Mouse (Mus musculus) cerebellum, adult 11-12 months (tissue): Measurements from ENCODE around the gene Corin.

Source experiments
- DNase-seq: peaks from one replicate; pipeline ENCODE4 v3.0.0; 2022

The Corin gene

GRCm38 (mm10) chr5:72435085-72435484 lies 69.2 kb downstream of the Corin start:
- no peak for DNase-seq

DNA sequence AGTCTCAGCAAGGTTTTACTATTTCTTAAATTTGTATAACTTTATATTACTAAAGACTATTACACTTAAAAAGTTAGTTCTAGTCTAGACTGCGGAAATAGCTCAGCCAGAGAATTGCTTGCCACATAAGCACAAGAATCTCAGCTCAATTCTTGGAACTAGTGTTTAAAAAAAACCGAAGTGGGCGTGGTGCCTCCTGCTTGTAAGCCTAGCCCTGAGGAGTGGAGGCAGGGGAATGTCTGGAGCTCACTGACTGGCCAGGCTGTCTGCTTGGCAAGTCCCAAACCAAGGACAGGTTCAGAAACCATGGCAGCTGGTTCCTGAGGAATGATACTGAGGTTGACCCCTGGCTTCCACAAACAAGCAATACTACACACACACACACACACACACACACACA lies 72.4 kb downstream of the Corin start:
- DNase-seq, result no peak

DNA sequence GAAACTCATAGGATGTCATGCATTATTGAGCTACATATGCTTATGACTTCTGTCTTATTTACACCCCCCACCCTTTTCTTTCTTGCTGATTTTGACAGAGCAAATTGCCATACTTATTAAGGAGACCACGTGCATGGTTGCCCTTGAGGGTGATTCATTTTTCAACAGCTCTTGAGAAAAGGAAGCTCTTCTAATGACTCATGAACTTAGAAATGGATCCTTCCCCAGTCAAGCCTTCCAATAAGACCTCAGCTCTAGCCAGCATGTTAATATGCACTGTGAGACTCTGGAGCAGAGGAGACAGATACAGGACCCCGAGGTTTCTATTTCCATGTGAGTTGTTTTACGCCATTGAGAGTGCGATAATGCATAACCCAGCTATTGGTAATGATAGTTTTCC lies 76.7 kb downstream of the Corin start:
- DNase-seq, result no peak

DNA sequence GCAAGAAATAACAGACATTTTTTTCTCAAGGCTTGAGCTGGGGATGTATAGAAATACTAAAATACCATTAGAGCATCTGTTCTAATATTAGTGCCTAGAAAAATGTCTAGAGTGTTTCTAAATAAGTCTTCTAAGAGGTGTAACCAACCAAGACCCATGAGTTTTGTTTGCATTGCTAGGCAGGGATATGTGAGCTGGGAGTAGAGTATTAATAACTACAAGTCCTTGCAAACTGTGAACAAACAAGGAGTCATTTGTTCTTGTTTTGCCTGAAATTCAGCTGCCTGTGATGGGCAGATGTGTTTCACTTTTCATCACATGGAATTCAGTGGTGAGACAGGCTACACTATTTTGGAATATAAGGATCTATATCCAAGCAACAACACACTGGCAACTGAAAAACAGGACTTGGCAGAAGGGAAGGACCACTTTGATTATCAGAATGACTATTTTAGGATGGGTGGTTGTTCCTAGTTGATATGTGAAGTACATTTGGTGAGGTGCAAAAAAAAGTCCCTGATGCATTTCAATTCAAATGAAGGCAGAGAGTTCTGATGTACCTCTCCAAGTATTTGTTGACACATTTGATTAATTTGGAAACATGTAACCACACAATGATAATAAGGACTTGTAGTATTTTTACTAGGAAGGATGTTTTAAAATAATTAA lies 78.8 kb downstream of the Corin start:
- DNase-seq, result no peak

DNA sequence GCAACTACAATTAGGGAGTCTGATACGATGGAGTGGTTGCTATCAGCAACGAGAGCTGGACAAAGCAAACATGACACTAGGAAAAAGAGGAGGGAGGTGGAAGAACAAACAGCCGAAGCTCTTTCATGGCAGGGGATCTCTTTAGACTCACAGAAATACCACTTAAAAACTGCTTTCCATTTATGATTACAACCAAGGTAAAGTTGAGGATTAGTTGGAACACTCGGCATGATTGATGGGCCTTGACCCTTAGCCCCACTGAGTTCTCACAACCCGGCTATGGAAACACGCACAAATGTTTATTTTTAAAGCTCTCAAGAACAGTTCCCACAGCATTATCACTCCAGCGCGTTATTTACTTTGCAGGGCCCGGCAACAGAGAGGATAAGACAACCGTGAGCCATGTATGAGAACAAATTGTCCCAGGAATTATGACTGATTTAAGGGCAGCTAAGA lies 92.4 kb downstream of the Corin start:
- no peak for DNase-seq

DNA sequence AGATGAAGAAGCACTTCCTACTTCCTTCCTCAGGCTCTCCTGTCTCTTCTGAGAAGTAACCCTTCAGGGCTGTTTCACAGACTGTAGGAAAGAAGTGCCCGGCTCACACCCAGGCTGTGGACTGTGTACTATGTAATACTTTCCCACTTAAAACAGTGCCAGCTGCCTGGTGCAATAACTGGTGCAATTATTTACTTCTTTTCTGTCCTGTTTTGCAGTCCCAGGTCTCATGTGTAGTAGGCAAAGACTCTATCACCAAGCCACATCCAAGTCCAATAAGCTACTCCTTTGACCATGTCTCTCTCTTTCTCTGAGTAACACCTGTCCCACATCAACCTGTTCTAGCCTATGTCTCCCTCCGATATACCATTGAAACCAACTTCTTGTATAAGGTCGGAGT lies 93.4 kb downstream of the Corin start:
- DNase-seq, result no peak

DNA sequence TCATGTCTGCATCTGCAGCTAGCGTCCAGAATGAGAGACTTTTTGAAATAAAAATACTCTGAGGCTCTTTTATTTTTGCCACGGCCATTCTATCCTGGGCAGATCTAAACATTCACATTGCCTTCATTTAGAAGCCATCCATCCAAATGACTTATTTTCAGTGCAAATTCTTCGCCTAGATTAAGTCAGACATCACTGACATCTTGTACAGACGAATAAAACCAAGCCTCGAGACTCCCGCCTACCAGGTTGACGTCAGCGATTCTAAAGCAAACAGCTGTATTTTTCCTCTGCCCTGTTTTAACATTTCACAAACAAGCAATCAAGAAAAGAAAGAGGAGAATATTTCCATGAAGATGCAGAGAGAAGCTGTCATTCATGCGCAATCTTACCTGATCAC lies 100.9 kb downstream of the Corin start:
- DNase-seq, result no peak

- no peak for DNase-seq
These were observed 101.4 kb downstream of the Corin start for GRCm38 (mm10) chr5:72402913-72403312.

- no peak for DNase-seq
These were observed 102.5 kb downstream of the Corin start for GRCm38 (mm10) chr5:72401778-72402177.

DNA sequence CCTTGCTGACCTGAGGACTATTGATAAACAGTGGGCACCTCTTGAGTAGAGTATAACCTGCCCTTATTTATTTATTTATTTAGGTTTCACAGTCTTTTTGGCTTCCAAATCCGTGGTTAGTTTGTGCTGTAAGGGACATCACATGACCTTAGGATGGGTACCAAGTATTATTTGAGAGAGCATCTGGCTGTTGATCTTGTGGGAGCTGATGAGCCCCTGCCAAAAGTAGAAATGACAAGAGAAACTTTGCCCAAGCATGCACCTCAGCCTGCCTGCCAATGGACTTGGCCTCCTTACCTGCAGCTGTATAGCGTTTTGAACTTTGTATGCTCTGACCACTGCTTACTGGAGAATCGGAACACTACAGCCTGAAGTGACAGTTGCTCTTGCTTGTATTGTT lies 103.0 kb downstream of the Corin start:
- DNase-seq, result no peak

DNA sequence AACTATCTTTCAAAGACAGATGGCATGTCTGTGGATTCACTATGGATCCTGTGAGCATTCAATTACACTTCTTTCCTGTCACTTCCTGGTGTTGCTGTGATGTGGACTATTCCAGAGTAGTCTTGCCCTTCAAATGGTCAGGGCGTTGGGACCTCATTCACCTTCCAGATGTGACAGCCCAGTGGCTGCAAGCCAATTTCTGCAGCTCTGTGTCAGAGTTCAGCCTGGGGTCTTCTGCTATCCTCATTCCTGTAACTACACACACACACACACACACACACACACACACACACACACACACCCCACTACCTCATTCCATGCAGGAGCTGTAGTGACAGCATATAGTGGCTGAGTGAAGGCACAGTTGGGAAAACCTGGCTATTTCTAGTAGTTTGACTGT lies 122.1 kb downstream of the Corin start:
- no peak for DNase-seq

DNA sequence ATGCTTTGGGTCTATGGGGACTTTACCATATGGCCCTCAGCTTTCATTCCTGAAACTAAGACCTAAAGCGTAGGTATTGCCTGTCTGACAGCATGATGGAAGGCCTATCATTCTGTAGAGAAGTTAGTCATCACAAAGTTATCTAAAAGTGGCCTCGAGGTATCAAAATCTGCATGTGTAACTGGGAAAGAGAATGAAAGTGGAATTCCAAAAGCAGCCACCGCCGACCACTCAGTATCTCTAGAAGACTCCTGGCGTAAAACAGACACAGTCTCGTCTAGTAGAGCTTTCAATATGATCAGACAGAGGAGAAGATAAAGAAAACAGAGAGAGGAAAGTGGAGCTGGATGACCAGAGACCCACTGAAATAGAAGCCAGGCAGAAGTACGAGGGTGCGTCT lies 123.7 kb downstream of the Corin start:
- DNase-seq, result no peak

DNA sequence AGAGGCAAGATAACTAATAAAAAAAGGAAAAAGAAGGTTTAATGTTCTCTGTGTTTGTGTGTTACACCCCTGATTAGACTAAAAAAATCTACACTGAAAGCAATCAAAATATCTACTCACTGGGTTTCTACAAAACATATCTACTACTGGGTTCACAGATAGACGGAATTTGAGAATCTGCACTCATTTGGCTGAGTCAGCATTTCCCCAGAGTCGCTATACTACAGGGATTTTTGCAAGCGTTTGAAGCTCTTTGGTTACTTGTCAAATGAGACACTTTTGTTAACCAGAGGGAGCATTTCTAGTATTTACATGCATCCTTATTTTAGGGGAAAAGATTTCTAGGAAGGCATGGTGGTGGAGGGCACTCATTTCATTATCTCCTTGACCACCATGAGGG lies 136.3 kb downstream of the Corin start:
- DNase-seq, result no peak

DNA sequence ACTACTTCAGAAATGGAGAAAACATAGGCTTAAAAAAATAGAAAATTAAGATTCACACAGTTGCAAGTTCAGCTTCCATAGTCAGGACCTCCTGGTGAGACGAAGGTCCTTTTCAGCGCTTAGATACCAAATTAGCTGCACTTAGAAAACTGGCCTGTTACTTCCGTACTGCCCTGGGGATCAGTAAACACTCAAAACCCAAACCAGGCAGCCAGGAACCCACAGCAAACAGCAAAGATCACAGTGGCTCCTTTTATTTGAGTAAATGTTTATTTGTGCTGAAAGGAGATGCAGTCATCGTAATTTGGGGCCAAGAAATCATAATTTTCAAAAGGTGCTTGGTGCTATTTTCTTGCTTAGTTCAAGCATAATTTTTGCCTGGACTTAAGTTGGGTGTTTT lies 138.5 kb downstream of the Corin start:
- DNase-seq, result no peak

- DNase-seq, result no peak
These were observed 140.4 kb downstream of the Corin start for GRCm38 (mm10) chr5:72363838-72364237.

- no peak for DNase-seq
These were observed 150.5 kb downstream of the Corin start for GRCm38 (mm10) chr5:72353746-72354145.

- peak; percentile 4 for DNase-seq
These were observed 154.1 kb downstream of the Corin start for GRCm38 (mm10) chr5:72350081-72350758.

- DNase-seq, result no peak
These were observed 155.7 kb downstream of the Corin start for GRCm38 (mm10) chr5:72348591-72348990.

DNA sequence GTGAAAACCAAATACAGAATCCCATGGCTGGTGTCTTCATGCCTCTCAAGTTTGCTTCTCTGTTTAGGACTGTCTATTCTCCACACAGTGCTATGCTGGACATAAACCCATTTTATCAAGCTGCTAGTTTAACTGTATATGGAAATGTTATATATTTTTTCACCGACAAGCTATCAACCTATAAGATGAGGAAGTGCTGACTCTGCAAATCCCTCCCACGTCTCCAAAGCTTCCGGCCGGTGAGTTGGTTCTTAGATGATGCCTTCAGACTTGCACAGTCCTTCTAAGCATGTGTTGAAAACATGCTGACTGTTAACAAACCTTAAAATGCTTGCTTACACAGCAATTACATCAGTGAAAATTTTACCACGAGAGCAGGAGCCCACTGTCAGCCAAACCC lies 168.4 kb downstream of the Corin start:
- DNase-seq, result no peak

GRCm38 (mm10) chr5:72332901-72333300 lies 171.4 kb downstream of the Corin start:
- DNase-seq, result no peak

- no peak for DNase-seq
These were observed 173.1 kb downstream of the Corin start for GRCm38 (mm10) chr5:72331217-72331616.

- no peak for DNase-seq
These were observed 173.6 kb downstream of the Corin start for GRCm38 (mm10) chr5:72330648-72331047.

GRCm38 (mm10) chr5:72329453-72329852 lies 174.8 kb downstream of the Corin start:
- DNase-seq, result no peak

GRCm38 (mm10) chr5:72315282-72315681 lies 189.0 kb downstream of the Corin start:
- no peak for DNase-seq
